Mouse (Mus musculus) ES-E14 (cell line): ENCODE results near the gene Olfr204. TPM values are rescaled to one million over a fixed set of nuclear protein-coding genes. Genes with fewer than 3 reads are reported as not detected.
"Not testable (repeated sequence)": the region's sequence is repeated elsewhere in the genome, so short reads cannot be mapped to it uniquely, and the experiment has no call there.

Experiments
- DNase-seq: peaks from one replicate; pipeline ENCODE4 v3.0.0-alpha.2; 2013; ENCODE audit warnings: low read depth, low spot score
- H3K27ac ChIP-seq: 2 replicates; pipeline ENCODE4 v1.5.1; 2012; ENCODE audit warnings: low read depth, mild to moderate bottlenecking, low read length, moderate library complexity, mixed read lengths; ENCODE audit not compliant: poor library complexity, insufficient read depth, severe bottlenecking
- H3K36me3 ChIP-seq: 2 replicates; pipeline ENCODE4 v1.6.1; 2012; ENCODE audit warnings: mild to moderate bottlenecking, low read length, moderate library complexity, mixed read lengths; ENCODE audit not compliant: control insufficient read depth, poor library complexity, insufficient read depth, severe bottlenecking
- H3K4me1 ChIP-seq, 2 experiments: fragments of 150-350 bp in 1 of 2; sonication (generic) in 1 of 2; 2 replicates each; pipeline ENCODE4 v1.6.1; 2012; ENCODE audit warnings: low read length in 2 of 2, mild to moderate bottlenecking in 1 of 2, mixed read lengths in 1 of 2; ENCODE audit not compliant: control insufficient read depth in 2 of 2, insufficient read depth in 2 of 2, poor library complexity in 1 of 2
- H3K4me3 ChIP-seq, 2 experiments: fragments of 150-350 bp in 1 of 2; sonication (generic) in 1 of 2; 2 replicates each; pipeline ENCODE4 v1.5.1; 2012; ENCODE audit warnings: low read length in 2 of 2, low read depth in 1 of 2, mild to moderate bottlenecking in 1 of 2, mixed read lengths in 1 of 2; ENCODE audit not compliant: insufficient read depth in 1 of 2, poor library complexity in 1 of 2, severe bottlenecking in 1 of 2
- H3K9ac ChIP-seq: 2 replicates; pipeline ENCODE4 v1.6.1; 2012; ENCODE audit warnings: low read depth, mild to moderate bottlenecking, low read length, mixed read lengths; ENCODE audit not compliant: poor library complexity, insufficient read depth, severe bottlenecking
- H3K9me3 ChIP-seq: fragments of 150-350 bp; sonication (generic); 2 replicates; pipeline ENCODE4 v1.6.1; 2012; ENCODE audit warnings: low read depth, mild to moderate bottlenecking, low read length; ENCODE audit not compliant: control insufficient read depth, insufficient read depth
- CHD2 ChIP-seq: IDR thresholded peaks from 2 replicates; pipeline ENCODE4 v1.6.1; 2014; ENCODE audit warnings: mild to moderate bottlenecking, low read depth, low read length, inconsistent platforms
- HCFC1 ChIP-seq: IDR thresholded peaks from 2 replicates; pipeline ENCODE4 v1.6.1; 2012; ENCODE audit warnings: low read length, inconsistent platforms, borderline replicate concordance; ENCODE audit not compliant: insufficient read depth
- MAFK ChIP-seq: IDR thresholded peaks from 2 replicates; pipeline ENCODE4 v1.6.1; 2014; ENCODE audit warnings: mild to moderate bottlenecking, low read depth, low read length, inconsistent platforms; ENCODE audit not compliant: insufficient read depth
- ZC3H11A ChIP-seq: IDR thresholded peaks from 2 replicates; pipeline ENCODE4 v1.6.1; 2012; ENCODE audit warnings: low read depth, mild to moderate bottlenecking, inconsistent platforms, low read length, borderline replicate concordance
- ZNF384 ChIP-seq: IDR thresholded peaks from 2 replicates; pipeline ENCODE4 v1.6.1; 2012; ENCODE audit warnings: low read depth, low read length, inconsistent platforms
- in situ Hi-C, 2 experiments: fragments of 600-800 bp; cut with MboI; formaldehyde crosslinking; loops; one replicate each; pipeline ENCODE4 v1.15.1; 2025; ENCODE audit warnings: low sequenced_read_pairs in 2 of 2, inconsistent platforms in 1 of 2; ENCODE audit not compliant: unreplicated experiment in 2 of 2
- total RNA-seq: library from RNA; depleted of rRNA; stranded (reverse); fragments of 300-350 nt; gene quantifications from 2 replicates; pipeline ENCODE4 v1.2.3, GENCODE M21; 2012; rRNA removed

Gene Olfr204
- total RNA-seq = not detected in 2 replicates

DNA sequence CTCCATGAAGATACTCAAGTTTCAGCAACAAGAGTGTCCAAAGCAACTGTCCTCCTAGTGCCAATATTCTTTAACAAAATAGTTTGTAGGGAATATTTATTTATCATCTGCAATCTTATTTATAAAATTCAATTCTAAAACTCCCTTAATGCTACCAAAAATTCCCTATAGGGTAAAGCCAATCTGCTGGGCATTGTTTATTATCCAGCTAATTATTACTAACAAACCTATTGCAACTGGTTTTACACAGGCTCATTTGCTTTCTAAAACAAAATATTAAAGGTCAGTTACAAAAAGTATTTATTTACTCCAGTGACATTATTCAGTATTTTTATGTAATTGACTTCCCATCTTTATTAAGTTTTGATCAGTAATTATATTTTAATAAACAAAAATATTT is at the start of gene Olfr204:
Gene Olfr204 (minus strand): TSS at position 101 of the 400 bp plus-strand sequence.
- in situ Hi-C loops = no loop called here
- no peak for DNase-seq
- no peak within 1 kb of the TSS for H3K27ac ChIP-seq
- TF ChIP-seq MAFK (no peak), ZC3H11A (no peak), HCFC1 (no peak), ZNF384 (no peak), CHD2 (no peak)
- H3K4me1 ChIP-seq = no peaks in the 10 kb centered on the region
- H3K9ac ChIP-seq = no peak within 1 kb of the TSS
- no peak within 1 kb of the TSS for H3K4me3 ChIP-seq
- no peaks in the 10 kb centered on the region for H3K9me3 ChIP-seq
- H3K36me3 ChIP-seq = no peaks in the 10 kb centered on the region

DNA sequence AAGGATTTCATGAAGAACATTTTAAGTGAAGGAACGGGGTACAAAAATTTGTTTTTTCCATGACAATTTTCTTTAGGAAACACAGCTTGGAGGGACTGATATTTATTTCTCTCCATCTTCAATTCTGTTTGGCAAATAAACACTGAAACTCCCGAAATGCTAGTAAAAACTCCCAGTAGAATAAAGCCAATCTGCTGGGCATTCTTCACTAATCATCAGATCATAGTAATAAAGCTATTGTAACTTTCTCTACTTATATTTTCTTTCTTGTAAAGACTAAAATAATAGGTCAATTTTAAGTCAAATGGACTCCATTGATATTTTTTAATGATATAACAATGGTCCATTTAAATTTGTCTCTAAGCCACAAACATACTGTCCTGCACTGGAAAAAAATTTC is 45.8 kb upstream of the Olfr204 start, which contains the start of gene Olfr209:
Gene Olfr209 (minus strand): TSS at position 101 of the 400 bp plus-strand sequence.
- no peak within 1 kb of the TSS for H3K9ac ChIP-seq
- DNase-seq = no peak
- no peaks in the 10 kb centered on the region for H3K4me1 ChIP-seq
- no peaks in the 10 kb centered on the region for H3K36me3 ChIP-seq
- H3K27ac ChIP-seq = no peak within 1 kb of the TSS
- in situ Hi-C loops = no loop called here
- TF ChIP-seq MAFK (no peak), ZC3H11A (no peak), ZNF384 (no peak), CHD2 (no peak), HCFC1 (no peak)
- H3K9me3 ChIP-seq = no peaks in the 10 kb centered on the region
- no peak within 1 kb of the TSS for H3K4me3 ChIP-seq

DNA sequence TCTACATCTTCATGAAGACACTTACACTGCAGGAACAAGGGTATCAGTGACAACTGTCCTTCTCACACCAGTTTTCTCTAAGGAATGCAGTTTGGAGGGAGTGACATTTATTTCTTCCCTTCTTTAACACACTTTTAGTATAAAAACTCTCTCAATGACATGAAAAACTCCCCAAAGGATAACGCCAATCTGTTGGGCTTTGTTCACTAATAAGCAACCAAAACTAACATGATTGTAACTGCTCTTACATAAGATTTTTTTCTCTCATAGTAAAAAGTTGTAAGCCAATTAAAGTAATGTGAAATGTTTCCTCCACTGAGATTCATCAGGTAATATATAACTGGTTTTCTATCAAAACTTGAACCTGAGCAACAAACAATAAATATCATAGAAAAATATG is 31.1 kb upstream of the Olfr204 start, which contains the start of gene Olfr206:
Gene Olfr206 (minus strand): TSS at position 101 of the 400 bp plus-strand sequence.
- Histone ChIP-seq H3K9ac (no peak within 1 kb of the TSS), H3K27ac (no peak within 1 kb of the TSS), H3K36me3 (no peaks in the 10 kb centered on the region), H3K4me3 (no peak within 1 kb of the TSS), H3K4me1 (no peaks in the 10 kb centered on the region), H3K9me3 (no peaks in the 10 kb centered on the region)
- no peak for TF ChIP-seq HCFC1
- no peak for TF ChIP-seq MAFK
- TF ChIP-seq ZC3H11A = no peak
- no peak for DNase-seq
- in situ Hi-C loops = no loop called here

DNA sequence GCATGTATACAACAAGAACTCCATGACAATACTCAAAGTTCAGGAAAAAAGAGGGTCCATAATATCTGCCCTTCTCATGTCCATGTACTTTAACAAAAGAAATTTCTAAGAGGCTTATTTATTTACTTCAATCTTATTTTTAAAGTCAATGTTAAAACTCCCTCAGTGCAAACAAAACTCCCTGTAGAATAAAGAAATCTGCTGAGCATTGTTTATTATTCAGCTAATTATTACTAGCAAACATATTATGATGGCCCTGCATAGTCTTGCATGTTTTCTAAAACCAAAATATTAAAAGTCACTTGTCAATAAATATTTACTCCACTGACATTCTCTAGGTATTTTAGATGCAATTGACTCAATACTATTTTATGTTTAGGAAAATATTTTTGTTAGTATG is 13.0 kb upstream of the Olfr204 start, which contains the start of gene Olfr205:
Gene Olfr205 (minus strand): TSS at position 101 of the 400 bp plus-strand sequence.
- Histone ChIP-seq H3K27ac (no peak within 1 kb of the TSS), H3K9me3 (no peaks in the 10 kb centered on the region), H3K4me1 (no peaks in the 10 kb centered on the region), H3K4me3 (no peak within 1 kb of the TSS), H3K36me3 (no peaks in the 10 kb centered on the region), H3K9ac (no peak within 1 kb of the TSS)
- no peak for TF ChIP-seq MAFK
- no peak for TF ChIP-seq CHD2
- TF ChIP-seq ZC3H11A = no peak
- TF ChIP-seq HCFC1 = no peak
- TF ChIP-seq ZNF384 = no peak
- in situ Hi-C loops = no loop called here
- DNase-seq = no peak

DNA sequence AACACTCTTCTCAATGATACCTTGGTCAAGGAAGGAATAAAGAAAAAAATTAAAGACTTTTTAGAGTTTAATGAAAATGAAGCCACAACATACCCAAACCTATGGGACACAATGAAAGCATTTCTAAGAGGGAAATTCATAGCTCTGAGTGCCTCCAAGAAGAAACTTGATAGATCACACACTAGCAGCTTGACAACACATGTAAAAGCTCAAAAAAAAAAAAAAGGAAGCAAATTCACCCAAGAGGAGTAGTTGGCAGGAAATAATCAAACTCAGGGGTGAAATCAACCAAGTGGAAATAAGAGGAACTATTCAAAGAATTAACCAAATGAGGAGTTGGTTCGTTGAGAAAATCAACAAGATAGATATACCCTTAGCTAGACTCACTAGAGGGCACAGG is 5.2 kb upstream of the Olfr204 start:
- DNase-seq, H3K36me3 ChIP-seq, H3K9ac ChIP-seq, H3K4me1 ChIP-seq, in situ Hi-C loops, H3K27ac ChIP-seq, H3K4me3 ChIP-seq, H3K9me3 ChIP-seq: not testable (repeated sequence)
